Mouse (Mus musculus) embryonic facial prominence, embryonic 11.5 days (tissue): ENCODE data around the gene Gm20388. TPM values are rescaled to one million over a fixed set of nuclear protein-coding genes. Genes with fewer than 3 reads are reported as not detected.
A peak's percentile ranks its signal among the peaks of the same experiment; 100 is the strongest.

Experiments used
- ATAC-seq: fragments of 200-750 bp; cut with Nextera tagmentation; replicated peaks from 2 replicates; pipeline ENCODE4 v1.8.0; 2017; ENCODE audit warnings: low read depth; ENCODE audit not compliant: insufficient number of reproducible peaks, low FRiP score, low TSS enrichment
- DNase-seq: peaks from one replicate; pipeline ENCODE4 v3.0.0-alpha.2; 2015; ENCODE audit warnings: low spot score
- H3K27ac ChIP-seq: fragments of 300-500 bp; sonication (generic); replicated peaks from 2 replicates; pipeline ENCODE4 v1.5.1; 2014; ENCODE audit warnings: mild to moderate bottlenecking, low read depth, low read length, control low read depth
- H3K27me3 ChIP-seq: fragments of 300-500 bp; sonication (generic); 2 replicates; pipeline ENCODE4 v1.6.1; 2014; ENCODE audit warnings: mild to moderate bottlenecking, low read length, moderate library complexity, mixed read lengths; ENCODE audit not compliant: control insufficient read depth, insufficient read depth
- H3K36me3 ChIP-seq: fragments of 300-500 bp; sonication (generic); replicated peaks from 2 replicates; pipeline ENCODE4 v1.6.1; 2014; ENCODE audit warnings: low read depth, mild to moderate bottlenecking, low read length, moderate library complexity, mixed read lengths; ENCODE audit not compliant: control insufficient read depth, insufficient read depth
- H3K4me1 ChIP-seq: fragments of 300-500 bp; sonication (generic); 2 replicates; pipeline ENCODE4 v1.6.1; 2014; ENCODE audit warnings: low read length, mixed read lengths; ENCODE audit not compliant: control insufficient read depth, insufficient read depth
- H3K4me2 ChIP-seq: fragments of 300-500 bp; sonication (generic); 2 replicates; pipeline ENCODE4 v1.6.1; 2014; ENCODE audit warnings: low read depth, mild to moderate bottlenecking, control low read depth, low read length, moderate library complexity
- H3K4me3 ChIP-seq: fragments of 300-500 bp; sonication (generic); 2 replicates; pipeline ENCODE4 v1.5.1; 2014; ENCODE audit warnings: low read depth, low read length, control low read depth
- H3K9ac ChIP-seq: fragments of 300-500 bp; sonication (generic); replicated peaks from 2 replicates; pipeline ENCODE4 v1.6.1; 2014; ENCODE audit warnings: mild to moderate bottlenecking, control low read depth, low read length
- H3K9me3 ChIP-seq: fragments of 300-500 bp; sonication (generic); replicated peaks from 2 replicates; pipeline ENCODE4 v1.6.1; 2016; ENCODE audit warnings: mild to moderate bottlenecking, low read length, inconsistent platforms, mixed read lengths; ENCODE audit not compliant: control insufficient read depth
- whole genome bisulfite sequencing: fragments of 180-500 bp; shearing (Covaris S2); extraction: QIAGEN DNeasy Blood & Tissue Kit; methylation state at CpG from one replicate; pipeline ENCODE4 v1.1.7; 2014; 5-methylcytosine and 5-hydroxymethylcytosine counted together
- polyA plus RNA-seq: library from polyadenylated mRNA; unstranded; fragments of >200 nt; fragmentation: Nextera tagmentation; extraction: Ambion mirVana; gene quantifications from 2 replicates; pipeline ENCODE4 v1.2.1, GENCODE M21; 2014

Gm20388 gene
- polyA plus RNA-seq, 1 experiment from 2014 or later, result 3.1 TPM

DNA sequence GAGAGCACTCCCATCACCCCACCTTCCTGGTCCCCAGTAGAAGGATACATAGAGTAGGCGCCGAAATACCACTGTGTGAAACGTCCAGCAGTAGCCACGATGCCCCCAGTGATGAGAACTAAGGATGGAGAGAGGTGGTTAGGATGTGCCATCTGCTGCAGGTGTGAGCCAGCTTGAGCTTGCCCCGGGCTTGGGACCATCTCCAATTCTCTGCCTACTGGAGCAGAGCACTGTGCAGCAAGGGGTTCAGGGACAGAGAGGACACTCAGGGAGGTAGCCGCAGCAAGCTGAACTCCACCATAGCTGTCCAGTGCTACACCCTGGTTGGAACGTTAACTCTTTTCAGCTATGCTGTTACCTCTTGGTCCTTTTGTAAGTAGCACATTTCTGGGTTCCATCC, 2517.0 kb downstream of the Gm20388 start:
- Histone ChIP-seq H3K9ac (no peak overlapping the region), H3K4me3 (no peak overlapping the region), H3K27me3 (no peaks in the 10 kb centered on the region), H3K27ac (no peak overlapping the region), H3K36me3 (no peaks in the 10 kb centered on the region; the same call in 1 of the 2 replicates), H3K4me2 (no peak overlapping the region), H3K9me3 (no peaks in the 10 kb centered on the region), H3K4me1 (no peaks in the 10 kb centered on the region; the same call in 1 of the 2 replicates)
- DNase-seq (no peak), ATAC-seq (no peak)
- 92% methylated on average over 7 of the region's 7 CpGs for WGBS

GRCm38 (mm10) chr8:122428163-122428562, 2517.5 kb downstream of the Gm20388 start:
- DNase-seq (no peak), ATAC-seq (no peak)
- H3K4me1 ChIP-seq, result no peaks in the 10 kb centered on the region; the same call in 1 of the 2 replicates
- H3K4me2 ChIP-seq, result no peak overlapping the region
- H3K27ac ChIP-seq, result no peak overlapping the region
- WGBS, result 88% methylated on average over 9 of the region's 9 CpGs
- no peaks in the 10 kb centered on the region for H3K9me3 ChIP-seq
- no peak overlapping the region for H3K4me3 ChIP-seq
- H3K9ac ChIP-seq, result no peak overlapping the region
- H3K27me3 ChIP-seq, result no peaks in the 10 kb centered on the region
- H3K36me3 ChIP-seq, result no peaks in the 10 kb centered on the region

- Histone ChIP-seq H3K4me3 (no peak overlapping the region), H3K9me3 (no peaks in the 10 kb centered on the region), H3K27ac (no peak overlapping the region), H3K4me1 (no peaks in the 10 kb centered on the region; the same call in 1 of the 2 replicates), H3K36me3 (no peaks in the 10 kb centered on the region; the same call in 1 of the 2 replicates), H3K4me2 (no peak overlapping the region), H3K27me3 (no peaks in the 10 kb centered on the region), H3K9ac (no peak overlapping the region)
- ATAC-seq (no peak), DNase-seq (no peak)
- 84% methylated on average over 10 of the region's 10 CpGs for WGBS
These were observed 2519.5 kb downstream of the Gm20388 start for GRCm38 (mm10) chr8:122430058-122430636.

- Histone ChIP-seq H3K4me1 (no peaks in the 10 kb centered on the region; the same call in 1 of the 2 replicates), H3K4me3 (no peak overlapping the region), H3K27ac (no peak overlapping the region), H3K27me3 (no peaks in the 10 kb centered on the region), H3K4me2 (no peak overlapping the region), H3K36me3 (no peaks in the 10 kb centered on the region; the same call in 1 of the 2 replicates), H3K9me3 (no peaks in the 10 kb centered on the region), H3K9ac (no peak overlapping the region)
- ATAC-seq (no peak), DNase-seq (no peak)
- WGBS, result 88% methylated on average over 3 of the region's 3 CpGs
These were observed 2520.0 kb downstream of the Gm20388 start for GRCm38 (mm10) chr8:122430646-122431045.

DNA sequence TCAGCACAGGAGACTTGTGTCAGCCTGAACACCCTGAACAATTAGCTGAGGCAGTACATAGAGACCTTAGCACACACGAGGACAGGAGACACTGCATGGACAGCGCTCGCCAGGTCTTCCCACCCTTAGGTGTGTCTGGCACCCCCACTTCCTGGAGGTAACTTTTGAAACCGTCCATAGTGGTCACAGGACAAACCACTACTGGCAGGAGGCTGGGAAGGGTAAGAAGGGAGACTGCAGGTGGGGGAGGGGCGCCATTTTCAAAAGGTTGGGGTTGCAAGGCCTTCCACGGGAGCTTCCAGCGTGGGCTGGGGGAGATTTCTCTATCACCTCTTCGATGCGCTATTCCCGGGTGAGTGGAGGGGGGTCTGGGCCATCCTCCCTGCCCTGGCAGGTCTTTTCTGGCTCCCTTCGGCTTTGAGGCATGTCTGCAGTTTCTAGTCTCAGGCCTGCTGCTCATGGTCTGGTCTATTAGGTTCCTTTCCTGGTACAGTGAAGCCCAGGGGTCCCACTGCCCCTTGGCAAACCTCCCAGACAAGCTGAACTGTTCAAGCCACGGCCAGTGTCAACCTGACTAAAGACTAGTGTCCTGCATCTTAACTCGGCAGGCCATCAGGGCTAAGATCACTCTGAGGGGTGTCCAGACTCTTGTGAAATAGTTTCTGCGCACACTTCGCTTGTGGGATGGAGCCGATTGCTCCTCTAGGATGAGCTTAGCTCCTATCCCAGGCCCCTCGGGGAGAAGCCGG, 2521.2 kb downstream of the Gm20388 start:
- 43% methylated on average over 18 of the region's 18 CpGs for WGBS
- ATAC-seq, result no peak; the same call in 1 of the 2 replicates

DNA sequence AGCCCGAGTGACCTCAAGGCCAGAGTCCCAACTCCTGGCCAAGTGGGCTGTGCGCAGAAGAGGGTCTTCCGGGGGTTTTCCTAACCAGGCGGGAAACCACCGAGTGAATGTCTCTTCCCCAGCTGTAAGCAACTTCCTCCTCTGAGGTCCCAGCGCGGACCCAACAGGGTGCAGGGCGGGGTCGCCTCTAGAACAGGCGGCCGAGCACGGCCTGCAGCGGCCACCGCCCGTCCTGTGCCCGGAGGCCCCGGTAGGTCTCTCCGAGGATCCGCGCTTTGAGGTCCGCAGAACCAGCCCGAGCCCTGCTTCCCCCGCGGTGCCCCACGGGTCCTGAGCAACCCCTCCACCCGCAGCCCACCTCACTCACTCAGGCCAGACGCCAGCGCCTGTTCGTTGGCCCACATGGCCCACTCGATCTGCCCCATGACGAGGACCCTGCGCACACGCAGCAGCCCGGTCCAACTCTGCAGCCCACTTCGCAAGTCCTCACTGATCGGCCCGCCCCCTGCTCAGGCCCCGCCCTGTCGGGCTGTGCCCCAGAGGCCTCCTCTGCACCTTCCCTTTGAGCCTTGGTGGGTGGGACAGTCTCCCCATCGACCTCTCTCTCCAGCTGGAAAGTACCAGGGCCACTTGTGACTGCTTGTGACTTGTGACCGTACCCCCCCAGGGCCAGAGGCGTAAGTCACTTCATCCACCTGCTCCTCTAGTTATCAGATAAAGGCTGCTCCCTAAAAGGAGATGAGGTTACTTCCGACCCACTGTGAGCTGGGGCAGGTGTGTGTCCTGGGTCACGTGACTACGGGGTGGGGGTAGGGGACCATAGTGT, 2522.0 kb downstream of the Gm20388 start, which contains the start of gene Cyba:
Gene Cyba, minus strand, starts transcription at position 488 of the 826 bp plus-strand sequence.
- H3K27ac ChIP-seq, result no peak within 1 kb of the TSS

More for the DNA sequence above, 2521.2 kb downstream of the Gm20388 start:
- Histone ChIP-seq H3K4me1 (no peaks in the 10 kb centered on the region; the same call in 1 of the 2 replicates), H3K9me3 (no peaks in the 10 kb centered on the region), H3K27me3 (no peaks in the 10 kb centered on the region), H3K4me2 (peak overlapping the region; percentile 94), H3K9ac (peak overlapping the region; percentile 71), H3K4me3 (peak overlapping the region; percentile 46), H3K27ac (no peak overlapping the region), H3K36me3 (peaks cover 3% of the 10 kb centered on the region)
- no peak for DNase-seq

DNA sequence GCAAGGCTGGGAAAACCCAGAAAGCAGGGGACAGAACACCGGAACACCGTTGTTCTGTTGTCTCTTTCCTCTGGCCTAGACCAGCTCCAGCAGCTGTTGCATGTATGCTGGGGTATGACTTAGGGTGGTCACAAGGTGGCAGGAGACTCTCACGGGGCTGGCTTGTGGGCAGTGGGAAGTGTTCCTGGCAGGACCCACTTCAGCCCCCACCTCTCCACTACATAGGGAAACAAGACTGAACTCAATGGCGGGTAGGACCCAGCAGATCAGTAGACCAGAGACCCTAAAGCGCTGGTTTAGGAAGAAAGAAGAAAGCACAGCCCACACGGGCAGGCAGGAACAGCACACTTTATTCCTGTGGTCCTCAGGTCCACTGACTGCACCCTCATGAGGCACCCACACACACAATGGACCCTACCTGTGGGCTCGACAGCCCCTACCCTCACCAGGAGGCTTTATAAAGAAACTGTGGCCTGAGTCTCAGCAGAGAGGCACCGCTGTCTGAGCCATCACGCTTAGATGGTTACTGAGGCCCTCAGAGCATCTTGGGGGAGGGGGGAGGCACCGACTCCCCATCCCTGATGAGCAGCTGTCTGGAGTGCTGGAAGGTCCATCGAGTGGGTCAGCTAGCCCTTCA, 2522.7 kb downstream of the Gm20388 start:
- Histone ChIP-seq H3K4me3 (no peak overlapping the region), H3K9me3 (no peaks in the 10 kb centered on the region), H3K9ac (no peak overlapping the region), H3K36me3 (peaks cover 3% of the 10 kb centered on the region), H3K27me3 (no peaks in the 10 kb centered on the region), H3K27ac (no peak overlapping the region), H3K4me1 (no peaks in the 10 kb centered on the region; the same call in 1 of the 2 replicates), H3K4me2 (no peak overlapping the region)
- DNase-seq (no peak), ATAC-seq (no peak; the same call in 1 of the 2 replicates)
- WGBS, result 70% methylated on average over 11 of the region's 11 CpGs

More for the DNA sequence above, 2522.0 kb downstream of the Gm20388 start, which contains the start of gene Cyba:
- no peaks in the 10 kb centered on the region for H3K27me3 ChIP-seq
- H3K4me2 ChIP-seq, result peak within 1 kb of the TSS; percentile 94
- no peaks in the 10 kb centered on the region for H3K9me3 ChIP-seq
- 6% methylated on average over 45 of the region's 45 CpGs for WGBS
- peaks cover 3% of the 10 kb centered on the region for H3K36me3 ChIP-seq
- peak within 1 kb of the TSS; percentile 71 for H3K9ac ChIP-seq
- DNase-seq, result peak; percentile 62
- H3K4me1 ChIP-seq, result no peaks in the 10 kb centered on the region; the same call in 1 of the 2 replicates
- peak; percentile 29; the same call in 1 of the 2 replicates for ATAC-seq
- peak within 1 kb of the TSS; percentile 46 for H3K4me3 ChIP-seq
